Mouse (Mus musculus) embryonic stem cell, embryonic (primary cell): ENCODE results near the gene Lcn5.

ENCODE experiments used
- CTCF ChIA-PET, 4 experiments: fragments of 300-600 bp in 2 of 4; fragments of 350-600 bp in 2 of 4; sonication (Branson Sonifier 250); formaldehyde crosslinking; loops; one replicate each; lab custom pipeline; 2022; ENCODE audit warnings: inconsistent platforms in 2 of 4; lab: Charles Lee
- POLR2A ChIA-PET, 4 experiments: fragments of 300-600 bp in 2 of 4; fragments of 350-600 bp in 2 of 4; sonication (Branson Sonifier 250); formaldehyde crosslinking; loops; one replicate each; lab custom pipeline; 2022; ENCODE audit warnings: antibody characterized with exemption in 4 of 4, inconsistent platforms in 1 of 4; lab: Charles Lee

Lcn5 gene

GRCm38 (mm10) chr2:25657652-25658051 is at the start of gene Lcn5:
TSS of gene Lcn5 (plus strand) at chr2:25657952.
- ChIA-PET POLR2A (no interaction called here), CTCF (interaction anchor here in 1 of 4 experiments (0.6 kb wide), 1 partner anchor 25 kb away, joined by 6 read pairs; no protein-coding TSS in a partner anchor)

GRCm38 (mm10) chr2:25608671-25609070 is 49.1 kb upstream of the Lcn5 start:
- POLR2A ChIA-PET = interaction anchor here (0.7 to 4.1 kb wide), 23 partner anchors 9 to 100 kb away, joined by 3 to 25 read pairs (median 3); partner anchors contain the start of genes Phpt1 (in 3 of the 4), Ajm1 (in 2 of the 4), Mamdc4 (in 2 of the 4) and Tmem141 (in 2 of the 4)

GRCm38 (mm10) chr2:25616398-25616797 is 41.4 kb upstream of the Lcn5 start:
- POLR2A ChIA-PET = interaction anchor here in 2 of 4 experiments (0.6 to 1.0 kb wide), 5 partner anchors 9 to 244 kb away, joined by 3 to 4 read pairs (median 3); partner anchors contain the start of genes Edf1 (in 1 of the 2) and Sapcd2 (in 1 of the 2)
- CTCF ChIA-PET = interaction anchor here in 2 of 4 experiments (0.9 to 1.8 kb wide), 8 partner anchors 8 to 78 kb away, joined by 3 to 9 read pairs (median 3); partner anchors contain the start of genes Ajm1 (in 1 of the 2) and Edf1 (in 1 of the 2)

More at GRCm38 (mm10) chr2:25608671-25609070, 49.1 kb upstream of the Lcn5 start:
- CTCF ChIA-PET = interaction anchor here in 2 of 4 experiments (0.7 to 1.3 kb wide), 3 partner anchors 9 to 28 kb away, joined by 3 to 5 read pairs (median 3); partner anchors contain the start of genes Ajm1 (in 2 of the 2) and Ccdc183 (in 1 of the 2)

GRCm38 (mm10) chr2:25617578-25617977 is 40.2 kb upstream of the Lcn5 start, which contains the start of gene Ccdc183:
TSS of gene Ccdc183 (minus strand) at chr2:25617678.
- CTCF ChIA-PET = interaction anchor here in 2 of 4 experiments (0.7 to 1.4 kb wide), 2 partner anchors 9 to 491 kb away, joined by 3 read pairs; no protein-coding TSS in a partner anchor
- POLR2A ChIA-PET = interaction anchor here in 2 of 4 experiments (0.8 to 1.2 kb wide), 3 partner anchors 9 to 42 kb away, joined by 3 read pairs; partner anchors contain the start of genes Mamdc4 (in 1 of the 2), Phpt1 (in 1 of the 2) and Rabl6 (in 1 of the 2)

GRCm38 (mm10) chr2:25620386-25620785 is 37.4 kb upstream of the Lcn5 start:
- CTCF ChIA-PET = interaction anchor here in 1 of 4 experiments (0.9 kb wide), 1 partner anchor 39 kb away, joined by 5 read pairs; the partner anchor contains the start of gene Ajm1
- POLR2A ChIA-PET = interaction anchor here in 1 of 4 experiments (1.0 kb wide), 1 partner anchor 12 kb away, joined by 6 read pairs; the partner anchor contains the start of gene Rabl6

GRCm38 (mm10) chr2:25620852-25621228 is 36.9 kb upstream of the Lcn5 start:
- ChIA-PET CTCF (interaction anchor here in 3 of 4 experiments (0.9 to 1.2 kb wide), 2 partner anchors 39 to 73 kb away, joined by 4 to 5 read pairs (median 5); partner anchors contain the start of gene Ajm1 (in 2 of the 3)), POLR2A (interaction anchor here in 2 of 4 experiments (1.0 to 1.4 kb wide), 4 partner anchors 12 to 1014 kb away, joined by 3 to 6 read pairs (median 3); partner anchors contain the start of genes Arrdc1 (in 1 of the 2) and Rabl6 (in 1 of the 2))

GRCm38 (mm10) chr2:25621229-25622200 is 36.2 kb upstream of the Lcn5 start, which contains the start of gene Tmem141:
TSS of gene Tmem141 (minus strand) at chr2:25622005.
- ChIA-PET POLR2A (interaction anchor here in 2 of 4 experiments (0.6 to 1.4 kb wide), 14 partner anchors 13 to 1014 kb away, joined by 3 to 8 read pairs (median 4); partner anchors contain the start of genes Rabl6 (in 2 of the 2), Arrdc1 (in 1 of the 2), Camsap1 (in 1 of the 2) and Mamdc4 (in 1 of the 2)), CTCF (interaction anchor here (0.6 to 1.2 kb wide), 17 partner anchors 9 to 433 kb away, joined by 3 to 8 read pairs (median 4); partner anchors contain the start of genes Ajm1 (in 3 of the 4), Edf1 (in 2 of the 4), Abca2 (in 1 of the 4) and Lcn8 (in 1 of the 4))

- ChIA-PET CTCF (no interaction called here), POLR2A (interaction anchor here in 1 of 4 experiments (0.8 kb wide), 1 partner anchor 14 kb away, joined by 4 read pairs; no protein-coding TSS in a partner anchor)
Observed at GRCm38 (mm10) chr2:25625986-25626385, 31.8 kb upstream of the Lcn5 start.

GRCm38 (mm10) chr2:25627811-25628210 is 29.9 kb upstream of the Lcn5 start, which contains the start of gene Fcna:
TSS of gene Fcna (minus strand) at chr2:25628030.
- CTCF ChIA-PET = interaction anchor here in 3 of 4 experiments (0.5 to 0.9 kb wide), 6 partner anchors 12 to 625 kb away, joined by 3 to 12 read pairs (median 5); no protein-coding TSS in a partner anchor
- POLR2A ChIA-PET = interaction anchor here in 1 of 4 experiments (1.1 kb wide), 1 partner anchor 25 kb away, joined by 4 read pairs; the partner anchor contains the start of gene Lcn8

GRCm38 (mm10) chr2:25628738-25629137 is 29.0 kb upstream of the Lcn5 start:
- ChIA-PET CTCF (interaction anchor here in 1 of 4 experiments (0.9 to 1.2 kb wide), 2 partner anchors 11 to 37 kb away, joined by 3 read pairs; no protein-coding TSS in a partner anchor), POLR2A (no interaction called here)

GRCm38 (mm10) chr2:25633616-25634015 is 24.1 kb upstream of the Lcn5 start:
- POLR2A ChIA-PET = interaction anchor here in 2 of 4 experiments (0.6 to 0.7 kb wide), 2 partner anchors 46 to 59 kb away, joined by 3 to 5 read pairs; no protein-coding TSS in a partner anchor
- CTCF ChIA-PET = interaction anchor here in 3 of 4 experiments (0.6 to 1.3 kb wide), 5 partner anchors 12 to 464 kb away, joined by 3 to 6 read pairs (median 3); partner anchors contain the start of genes Lcn5 (in 1 of the 3) and Tmem141 (in 1 of the 3)

- CTCF ChIA-PET = interaction anchor here in 3 of 4 experiments (0.6 to 1.3 kb wide), 4 partner anchors 12 to 464 kb away, joined by 3 read pairs; partner anchors contain the start of gene Tmem141 (in 1 of the 3)
- POLR2A ChIA-PET = interaction anchor here in 1 of 4 experiments (0.7 kb wide), 1 partner anchor 46 kb away, joined by 3 read pairs; no protein-coding TSS in a partner anchor
Observed at GRCm38 (mm10) chr2:25634046-25634445, 23.7 kb upstream of the Lcn5 start.

- CTCF ChIA-PET = interaction anchor here (0.6 to 1.1 kb wide), 5 partner anchors 9 to 1312 kb away, joined by 3 to 6 read pairs (median 3); partner anchors contain the start of genes Ajm1 (in 1 of the 4) and Fcna (in 1 of the 4)
- POLR2A ChIA-PET = interaction anchor here in 1 of 4 experiments (0.6 kb wide), 1 partner anchor 86 kb away, joined by 6 read pairs; no protein-coding TSS in a partner anchor
Observed at GRCm38 (mm10) chr2:25639890-25640289, 17.9 kb upstream of the Lcn5 start.

GRCm38 (mm10) chr2:25652902-25653301 is 4.8 kb upstream of the Lcn5 start, which contains the start of gene Lcn8:
TSS of gene Lcn8 (plus strand) at chr2:25653120.
- ChIA-PET CTCF (interaction anchor here in 3 of 4 experiments (0.5 to 1.5 kb wide), 3 partner anchors 31 to 279 kb away, joined by 4 read pairs; partner anchors contain the start of gene Tmem141 (in 1 of the 3)), POLR2A (interaction anchor here in 1 of 4 experiments (0.6 kb wide), 1 partner anchor 25 kb away, joined by 4 read pairs; the partner anchor contains the start of gene Fcna)

GRCm38 (mm10) chr2:25654502-25654901 is 3.2 kb upstream of the Lcn5 start:
- ChIA-PET CTCF (no interaction called here), POLR2A (no interaction called here)

- CTCF ChIA-PET = interaction anchor here in 1 of 4 experiments (0.6 kb wide), 1 partner anchor 16 kb away, joined by 3 read pairs; no protein-coding TSS in a partner anchor
Observed at GRCm38 (mm10) chr2:25656691-25657090, 1.1 kb upstream of the Lcn5 start.

More at GRCm38 (mm10) chr2:25656691-25657090, 1.1 kb upstream of the Lcn5 start:
- POLR2A ChIA-PET = interaction anchor here in 1 of 4 experiments (0.9 kb wide), 1 partner anchor 150 kb away, joined by 3 read pairs; no protein-coding TSS in a partner anchor
